Mouse (Mus musculus) ES-Bruce4 (cell line): ENCODE measurements around the gene Adcy9.

Source experiments
- CTCF ChIP-seq: IDR thresholded peaks from one replicate; pipeline ENCODE4 v1.8.1; 2011; ENCODE audit warnings: low read depth, low read length
- EP300 ChIP-seq: IDR thresholded peaks from 2 replicates; pipeline ENCODE4 v1.6.1; 2011; ENCODE audit warnings: low read depth, low read length; ENCODE audit not compliant: insufficient read depth
- POLR2A ChIP-seq: IDR thresholded peaks from one replicate; pipeline ENCODE4 v1.8.1; 2011; ENCODE audit warnings: low read length; ENCODE audit not compliant: insufficient read depth

DNA sequence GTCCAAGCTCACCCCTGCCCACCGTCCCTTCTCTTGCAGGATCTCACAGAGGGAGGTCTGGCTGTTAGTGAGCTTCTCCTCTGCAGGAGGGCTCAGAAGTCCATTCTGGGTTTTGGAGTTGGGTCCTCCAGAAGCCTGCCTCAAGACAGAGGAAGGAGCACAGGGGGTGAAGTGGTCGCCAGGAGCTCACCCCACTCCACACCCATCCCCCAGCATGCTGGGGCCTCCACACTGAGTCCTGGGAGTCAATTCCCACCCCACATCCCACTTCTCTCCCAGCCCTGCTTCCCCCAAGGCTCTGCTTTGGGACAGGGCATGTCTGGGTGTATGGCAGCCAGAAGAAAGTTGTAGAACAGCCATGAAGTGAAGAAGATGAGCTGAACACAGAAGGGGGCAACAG, 108.7 kb downstream of the Adcy9 start:
- TF ChIP-seq POLR2A = no peak
- TF ChIP-seq CTCF = no peak
- no peak for TF ChIP-seq EP300
